Mouse (Mus musculus) mature B cell (primary cell): ENCODE data around the gene Pde10a.

Experiments
- in situ Hi-C: fragments of 300-500 bp; cut with MboI; formaldehyde crosslinking; loops from 2 replicates; pipeline ENCODE4 v1.14.3; 2019

Pde10a gene

DNA sequence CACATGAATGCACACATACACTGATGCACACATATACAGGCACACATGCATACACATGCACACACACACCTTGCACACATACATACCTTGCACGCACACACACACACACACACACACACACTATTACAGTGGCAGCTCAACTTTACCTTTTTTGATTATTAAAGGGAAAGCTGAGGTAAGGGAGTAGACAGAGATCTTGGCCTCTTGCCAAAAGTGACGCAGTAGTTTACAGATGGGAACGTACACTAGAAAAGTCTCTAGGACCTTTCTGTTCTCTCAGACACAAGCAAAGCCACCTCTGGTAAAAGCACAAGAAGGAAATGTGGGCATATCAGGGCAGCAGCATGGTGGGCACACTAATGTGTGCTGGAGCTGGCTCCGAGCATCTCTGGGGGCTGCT, 317.5 kb downstream of the Pde10a start:
- in situ Hi-C loops: no loop called here

DNA sequence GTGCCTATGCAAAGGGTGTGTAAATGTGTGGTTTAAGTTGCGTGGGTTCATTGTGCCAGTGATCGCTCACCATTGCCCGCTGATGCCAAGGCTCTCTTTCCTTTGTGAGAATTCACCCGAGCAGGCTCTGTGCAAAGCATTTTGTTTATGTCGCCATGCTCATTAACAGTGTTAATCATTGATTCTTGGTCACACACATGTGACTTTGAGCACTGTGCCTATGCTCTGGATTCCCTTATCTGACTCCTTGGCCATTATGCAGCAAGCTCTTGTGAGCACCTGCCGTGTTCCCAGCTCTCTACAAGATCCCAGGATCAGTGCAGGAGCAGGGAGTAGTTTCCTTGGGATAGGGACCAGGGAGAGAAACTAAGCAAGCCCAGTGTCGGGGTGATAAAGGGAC, 318.8 kb downstream of the Pde10a start:
- in situ Hi-C loops: no loop called here

DNA sequence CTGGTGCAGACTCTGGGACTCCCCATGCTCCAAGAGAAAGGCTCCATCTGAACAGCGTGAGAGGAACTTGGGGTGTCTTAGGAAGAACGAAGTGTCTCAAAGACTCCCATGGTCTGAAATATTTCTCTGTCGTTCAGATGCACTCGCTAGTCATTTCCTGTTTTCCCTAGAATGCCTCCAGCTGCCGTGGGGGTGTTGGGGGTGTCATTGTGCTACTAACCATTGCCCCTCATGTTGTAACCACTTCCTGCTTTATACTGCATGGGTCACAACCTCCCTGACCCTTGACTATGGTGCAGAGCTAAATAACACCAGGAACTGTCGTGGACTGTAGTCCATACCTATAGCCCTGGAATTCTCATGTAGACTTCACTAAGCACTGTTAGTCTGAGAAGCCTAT, 321.3 kb downstream of the Pde10a start:
- in situ Hi-C loops: no loop called here

DNA sequence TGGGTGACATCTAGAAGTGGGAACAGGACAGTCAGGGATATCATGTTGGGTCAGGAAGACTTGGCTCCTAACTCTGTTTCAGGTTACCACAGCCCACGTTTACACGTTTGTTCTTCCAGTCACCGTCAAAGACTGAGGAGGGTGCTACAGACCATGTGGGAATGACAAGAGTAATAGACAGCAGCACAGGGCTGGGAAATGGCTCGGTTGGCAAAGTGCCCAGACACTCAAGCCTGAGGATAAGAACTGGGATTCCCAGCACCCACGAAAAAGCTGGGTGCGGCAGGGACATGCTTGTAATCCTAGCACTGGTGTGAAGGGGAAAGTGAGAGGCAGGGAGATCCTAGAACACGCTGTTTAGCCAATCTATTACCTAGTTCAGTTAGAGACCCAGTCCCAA, 322.4 kb downstream of the Pde10a start:
- in situ Hi-C loops: no loop called here

- in situ Hi-C loops: no loop called here
These were observed 326.7 kb downstream of the Pde10a start for GRCm38 (mm10) chr17:8851846-8852245.

- in situ Hi-C loops: no loop called here
These were observed 331.5 kb downstream of the Pde10a start for GRCm38 (mm10) chr17:8856430-8857371.

- in situ Hi-C loops: no loop called here
These were observed 333.7 kb downstream of the Pde10a start for GRCm38 (mm10) chr17:8858636-8859421.

DNA sequence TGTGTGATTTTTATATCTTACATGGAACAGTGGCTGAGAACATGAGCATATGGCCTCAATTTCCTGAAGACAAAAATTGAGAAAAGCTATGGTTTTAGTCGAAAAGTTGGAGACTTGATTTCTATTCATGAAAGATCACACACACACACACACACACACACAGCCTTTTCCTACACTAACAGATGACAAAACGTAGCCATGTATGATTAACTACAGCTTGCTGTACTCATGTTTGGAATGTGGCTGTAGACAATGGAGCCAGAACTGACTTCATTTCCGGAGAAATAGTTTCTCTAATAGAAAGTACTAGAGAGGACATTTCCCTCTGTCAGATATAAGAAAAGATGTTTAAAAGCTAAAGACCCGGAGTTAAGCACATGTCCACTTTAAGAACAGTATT, 334.3 kb downstream of the Pde10a start:
- in situ Hi-C loops: no loop called here

DNA sequence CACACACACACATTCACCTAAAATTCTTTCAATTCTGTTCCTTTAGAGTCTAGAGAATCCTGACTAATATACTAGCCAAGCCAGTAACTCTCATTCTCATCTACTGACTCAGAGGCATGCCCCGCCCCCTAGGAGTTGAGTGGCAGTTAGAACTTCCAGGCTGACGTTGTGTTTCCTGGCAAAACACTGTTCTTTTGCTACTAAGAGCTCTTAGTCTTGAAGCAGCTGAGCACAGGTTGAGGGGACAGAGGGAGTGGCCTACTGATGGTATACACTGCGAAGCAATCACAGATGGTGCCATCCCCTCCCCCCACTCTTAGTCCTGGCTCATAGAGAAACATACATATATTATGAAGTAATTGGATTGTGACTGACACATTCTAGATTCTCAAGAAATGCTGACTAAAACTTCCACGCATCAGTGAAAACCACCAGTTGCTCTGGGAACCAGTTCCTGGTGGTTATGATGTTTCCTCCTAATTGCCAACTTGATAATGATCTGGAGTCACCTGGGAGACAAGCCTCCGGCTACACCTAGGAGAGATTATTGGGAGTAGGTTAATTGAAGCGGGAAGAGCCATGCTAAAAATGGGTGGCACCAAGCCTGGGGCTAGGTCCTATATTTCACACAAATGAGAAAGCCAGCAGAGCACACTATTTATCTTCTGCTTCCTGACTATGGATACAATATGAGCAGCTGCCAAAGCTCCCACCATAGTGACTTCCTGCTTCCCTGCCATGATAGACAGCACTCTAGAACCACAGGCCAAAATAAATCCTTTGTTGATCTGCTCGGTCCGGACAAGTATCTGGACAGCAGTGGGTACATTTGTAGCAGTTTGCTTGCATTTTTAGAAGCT, 339.7 kb downstream of the Pde10a start:
- in situ Hi-C loops: no loop called here

DNA sequence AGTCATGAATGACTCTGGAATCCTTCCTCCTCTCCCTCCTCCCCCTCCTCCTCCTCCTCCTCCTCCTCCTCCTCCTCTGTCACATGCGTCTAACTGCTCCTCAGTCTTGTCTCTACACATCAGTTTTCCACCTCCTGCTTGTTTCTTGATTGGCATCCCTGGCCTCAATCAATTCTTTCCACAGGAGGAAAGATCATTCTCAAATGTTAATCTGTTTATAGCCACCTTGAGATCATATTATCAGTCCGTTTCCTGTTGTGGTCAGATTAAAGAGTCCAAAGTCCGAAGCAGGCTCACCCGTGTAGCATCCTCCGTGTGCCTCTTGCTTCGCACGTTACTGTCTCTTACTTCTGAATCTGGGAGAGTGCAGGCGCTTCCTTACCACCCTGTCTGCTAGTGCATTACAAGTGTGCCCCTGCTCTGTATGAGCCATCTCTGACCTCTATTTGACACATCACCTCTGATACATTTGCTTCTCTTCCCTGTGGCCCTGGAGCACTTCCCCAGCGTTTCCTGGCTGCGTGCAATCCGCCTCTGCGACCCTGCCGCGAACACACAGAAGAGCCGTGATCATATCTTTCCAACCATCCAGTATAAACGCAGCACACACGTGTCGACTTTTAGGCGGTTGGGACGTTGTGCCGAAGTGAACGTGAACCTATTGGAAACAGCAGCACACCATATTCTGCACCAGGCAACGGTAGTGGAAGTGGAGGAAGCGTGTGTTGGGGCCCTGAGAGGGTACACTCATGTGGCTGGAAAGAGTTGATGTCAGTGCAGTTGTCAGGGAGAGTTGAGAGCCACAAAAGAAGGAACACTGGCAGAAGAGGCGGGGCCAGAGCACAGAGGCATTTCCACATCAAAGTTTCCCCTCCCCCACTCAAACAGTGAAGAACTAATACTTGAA, 342.4 kb downstream of the Pde10a start:
- in situ Hi-C loops: no loop called here

DNA sequence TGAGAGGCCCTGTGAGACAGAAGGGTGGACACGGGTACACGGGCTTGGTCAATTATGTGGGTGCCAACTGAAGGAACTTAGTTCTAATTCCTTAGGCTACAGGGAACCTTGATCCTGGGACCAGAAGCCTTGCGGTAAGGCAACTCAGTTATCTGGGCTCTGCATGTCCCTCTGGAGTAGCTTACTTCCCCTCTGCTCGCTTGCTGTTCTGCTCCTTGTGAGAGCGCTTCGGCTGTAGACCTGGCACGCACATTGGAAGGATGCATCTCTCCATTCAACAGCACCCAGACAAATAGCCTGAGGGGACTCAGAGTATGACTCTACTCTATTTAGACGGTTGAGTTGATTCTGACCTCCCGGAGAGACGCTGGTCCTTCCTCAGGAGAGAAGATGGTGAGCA, 344.1 kb downstream of the Pde10a start:
- in situ Hi-C loops: no loop called here

DNA sequence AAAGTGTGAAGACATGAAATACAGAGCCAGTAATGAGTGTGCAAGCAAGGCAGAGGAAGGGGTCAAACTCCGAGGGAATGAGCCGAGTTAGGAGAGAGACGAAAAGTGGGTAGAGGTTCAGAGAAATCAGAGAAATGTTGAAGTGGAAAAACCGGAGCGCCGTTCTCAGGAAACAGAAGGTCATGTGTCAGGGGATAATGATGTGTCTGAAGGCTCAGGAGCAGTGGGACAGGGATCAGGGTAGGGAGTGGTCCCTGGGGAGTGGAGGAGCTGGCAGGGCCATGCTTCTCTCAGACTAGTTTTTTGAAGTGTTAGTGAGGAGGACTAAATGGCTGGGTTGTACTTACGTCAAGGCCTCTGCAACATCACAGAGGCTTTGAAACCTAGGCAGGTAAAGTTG, 345.7 kb downstream of the Pde10a start:
- in situ Hi-C loops: no loop called here

GRCm38 (mm10) chr17:8871396-8871795, 346.2 kb downstream of the Pde10a start:
- in situ Hi-C loops: no loop called here

GRCm38 (mm10) chr17:8871997-8872593, 346.9 kb downstream of the Pde10a start:
- in situ Hi-C loops: no loop called here

- in situ Hi-C loops: no loop called here
These were observed 347.4 kb downstream of the Pde10a start for GRCm38 (mm10) chr17:8872611-8873010.

DNA sequence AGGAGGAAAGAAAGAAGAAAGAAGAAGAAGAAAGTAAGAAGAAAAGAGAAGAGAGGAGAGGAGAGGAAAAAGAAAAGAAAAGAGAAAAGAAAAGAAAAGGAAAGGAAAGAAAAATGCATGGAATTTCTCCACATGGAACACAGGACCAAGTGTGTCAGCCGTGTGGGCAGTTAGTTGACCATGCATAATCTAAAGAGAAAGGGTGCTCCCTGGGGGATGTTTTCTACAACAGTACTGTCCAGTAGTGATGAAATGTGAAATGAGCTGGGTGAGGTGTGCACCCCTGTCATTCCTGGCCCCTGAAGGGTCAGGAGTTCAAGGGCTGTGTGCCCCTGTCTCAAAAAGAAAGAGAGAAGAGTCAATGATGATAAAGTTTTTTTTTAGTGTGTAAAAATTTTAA, 352.9 kb downstream of the Pde10a start:
- in situ Hi-C loops: no loop called here

DNA sequence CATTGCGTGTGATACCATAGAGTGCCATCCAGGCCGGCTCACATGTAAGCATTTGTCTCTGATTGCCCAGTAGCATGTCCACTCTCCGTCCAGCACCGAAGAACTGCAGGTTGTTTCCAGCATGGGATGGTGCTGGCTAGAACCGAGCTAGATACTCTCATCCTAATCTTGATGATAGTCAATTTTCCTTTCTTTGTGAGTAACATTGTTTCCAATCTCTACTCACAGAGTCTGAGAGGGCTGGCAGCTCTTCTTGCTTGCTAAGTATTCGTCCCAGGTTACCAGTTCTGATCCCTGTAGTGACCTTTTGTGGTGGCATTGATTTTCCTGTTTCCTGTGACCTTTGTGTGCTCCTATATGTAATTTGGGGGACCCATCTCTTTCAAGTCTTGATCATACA, 356.5 kb downstream of the Pde10a start:
- in situ Hi-C loops: no loop called here

GRCm38 (mm10) chr17:8884691-8885090, 359.5 kb downstream of the Pde10a start:
- in situ Hi-C loops: no loop called here

DNA sequence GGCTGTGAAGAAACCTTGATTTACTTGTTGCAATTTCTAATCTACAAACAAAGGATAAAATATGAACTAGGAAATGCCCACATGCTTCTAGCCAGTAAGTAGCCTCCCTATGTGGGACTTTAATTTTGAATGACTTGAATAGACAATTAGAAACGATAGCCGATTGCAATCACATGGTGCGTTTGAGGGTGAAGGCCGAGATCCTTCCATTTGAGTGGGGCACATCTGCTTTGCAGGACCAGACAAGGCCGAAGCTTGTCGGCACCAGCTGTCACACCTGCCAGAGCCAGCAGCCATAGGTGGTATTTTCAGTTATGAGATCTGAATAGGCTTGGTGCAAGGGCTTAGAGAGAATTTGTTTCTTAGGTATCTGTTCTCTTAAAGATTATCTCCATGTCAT, 360.7 kb downstream of the Pde10a start:
- in situ Hi-C loops: no loop called here

DNA sequence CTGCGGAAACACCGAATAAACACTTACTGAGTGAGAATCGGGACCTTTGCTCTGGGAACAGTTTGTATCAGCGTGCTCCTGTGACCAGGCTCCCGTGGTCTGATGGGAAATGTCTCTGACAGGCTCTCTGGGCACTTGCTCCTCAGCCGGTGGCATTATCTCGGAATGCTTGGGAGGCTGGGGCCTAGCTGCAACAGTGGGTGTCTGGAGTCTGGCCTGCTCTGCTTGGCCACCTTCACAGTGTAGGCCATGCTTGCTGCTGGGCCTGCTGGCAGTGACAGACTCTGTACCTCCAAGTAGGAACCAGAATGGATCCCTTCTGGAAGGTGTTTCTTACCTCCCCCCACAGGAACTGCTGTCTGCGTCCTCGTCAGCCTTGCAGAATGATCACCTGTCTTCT, 362.9 kb downstream of the Pde10a start:
- in situ Hi-C loops: no loop called here

DNA sequence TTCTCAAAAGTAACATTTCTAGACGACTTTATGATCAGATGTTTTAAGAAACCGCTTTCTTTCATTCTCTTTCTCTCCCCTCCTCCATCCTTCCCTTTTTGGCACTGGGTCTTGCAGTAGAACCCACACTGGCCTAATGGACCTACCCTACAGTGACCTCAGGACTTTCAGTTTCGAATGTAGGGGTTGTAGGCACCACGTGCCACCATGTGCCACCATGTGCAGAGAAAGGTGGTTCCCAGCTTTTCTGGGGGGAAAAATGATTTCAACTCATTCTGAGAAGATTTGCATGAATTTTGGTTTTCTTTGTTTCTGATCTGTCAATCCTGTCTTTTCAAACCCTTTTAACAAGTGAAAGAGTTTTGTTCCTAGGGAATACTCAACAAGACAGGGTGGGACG, 363.5 kb downstream of the Pde10a start:
- in situ Hi-C loops: no loop called here
